Mouse (Mus musculus): ENCODE measurements around the gene Rptor. TPM values are rescaled to one million over a fixed set of nuclear protein-coding genes. Genes with fewer than 3 reads are reported as not detected.

Gene Rptor
- polyA plus RNA-seq, 1 experiment from 2014 or later, result 9.1 TPM

GRCm38 (mm10) chr11:119624401-119624800 is 21.7 kb downstream of the Rptor start:
- Histone ChIP-seq H3K4me2 (replicated peaks; ENCODE audit: low read depth, low read length) (no peak overlapping the region), H3K36me3 (ENCODE audit: insufficient read depth, low read length) (no peaks in the 10 kb centered on the region), H3K27me3 (ENCODE audit: insufficient read depth, low read length) (no peaks in the 10 kb centered on the region), H3K9me3 (ENCODE audit: low read length) (no peaks in the 10 kb centered on the region), H3K4me1 (ENCODE audit: insufficient read depth, low read length) (peaks cover 42% of the 10 kb centered on the region), H3K27ac (ENCODE audit: low read length) (no peak overlapping the region), H3K9ac (replicated peaks; ENCODE audit: low read length) (no peak overlapping the region), H3K4me3 (ENCODE audit: low read length) (no peak overlapping the region)
- ATAC-seq (ENCODE audit: low FRiP score, low TSS enrichment), result no peak
- 45% methylated on average over 4 of the region's 4 CpGs for WGBS

- no peaks in the 10 kb centered on the region for H3K27me3 ChIP-seq (ENCODE audit: insufficient read depth, low read length)
- H3K4me3 ChIP-seq (ENCODE audit: low read length), result no peak overlapping the region
- peaks cover 47% of the 10 kb centered on the region for H3K4me1 ChIP-seq (ENCODE audit: insufficient read depth, low read length)
- H3K9me3 ChIP-seq (ENCODE audit: low read length), result no peaks in the 10 kb centered on the region
- 38% methylated on average over 3 of the region's 3 CpGs for WGBS
- H3K4me2 ChIP-seq (replicated peaks; ENCODE audit: low read depth, low read length), result no peak overlapping the region
- H3K36me3 ChIP-seq (ENCODE audit: insufficient read depth, low read length), result no peaks in the 10 kb centered on the region
- H3K27ac ChIP-seq (ENCODE audit: low read length), result no peak overlapping the region
- no peak overlapping the region for H3K9ac ChIP-seq (replicated peaks; ENCODE audit: low read length)
- ATAC-seq (ENCODE audit: low FRiP score, low TSS enrichment), result no peak
Measured at GRCm38 (mm10) chr11:119624955-119625354, 22.2 kb downstream of the Rptor start.

GRCm38 (mm10) chr11:119625476-119625875 is 22.8 kb downstream of the Rptor start:
- no peak for ATAC-seq (ENCODE audit: low FRiP score, low TSS enrichment)
- no peak overlapping the region for H3K27ac ChIP-seq (ENCODE audit: low read length)
- 0 out of 2 replicates have a peak overlapping the region, but pooled peaks have one; percentile 11 for H3K9ac ChIP-seq (replicated peaks; ENCODE audit: low read length)
- 45% methylated on average over 6 of the region's 6 CpGs for WGBS
- H3K4me1 ChIP-seq (ENCODE audit: insufficient read depth, low read length), result peaks cover 43% of the 10 kb centered on the region
- no peak overlapping the region for H3K4me2 ChIP-seq (replicated peaks; ENCODE audit: low read depth, low read length)
- H3K36me3 ChIP-seq (ENCODE audit: insufficient read depth, low read length), result no peaks in the 10 kb centered on the region
- H3K27me3 ChIP-seq (ENCODE audit: insufficient read depth, low read length), result no peaks in the 10 kb centered on the region
- H3K9me3 ChIP-seq (ENCODE audit: low read length), result no peaks in the 10 kb centered on the region
- H3K4me3 ChIP-seq (ENCODE audit: low read length), result no peak overlapping the region

- Histone ChIP-seq H3K4me3 (ENCODE audit: low read length) (no peak overlapping the region), H3K4me1 (ENCODE audit: insufficient read depth, low read length) (peaks cover 42% of the 10 kb centered on the region), H3K27me3 (ENCODE audit: insufficient read depth, low read length) (no peaks in the 10 kb centered on the region), H3K9me3 (ENCODE audit: low read length) (no peaks in the 10 kb centered on the region), H3K36me3 (ENCODE audit: insufficient read depth, low read length) (no peaks in the 10 kb centered on the region), H3K27ac (ENCODE audit: low read length) (no peak overlapping the region), H3K4me2 (replicated peaks; ENCODE audit: low read depth, low read length) (no peak overlapping the region), H3K9ac (replicated peaks; ENCODE audit: low read length) (no peak overlapping the region)
- 41% methylated on average over 6 of the region's 6 CpGs for WGBS
- no peak for ATAC-seq (ENCODE audit: low FRiP score, low TSS enrichment)
Measured at GRCm38 (mm10) chr11:119625943-119626342, 23.2 kb downstream of the Rptor start.

GRCm38 (mm10) chr11:119627243-119627642 is 24.5 kb downstream of the Rptor start:
- ATAC-seq (ENCODE audit: low FRiP score, low TSS enrichment), result no peak

GRCm38 (mm10) chr11:119629072-119629471 is 26.4 kb downstream of the Rptor start:
- no peak for ATAC-seq (ENCODE audit: low FRiP score, low TSS enrichment)
- H3K27me3 ChIP-seq (ENCODE audit: insufficient read depth, low read length), result no peaks in the 10 kb centered on the region
- H3K4me2 ChIP-seq (replicated peaks; ENCODE audit: low read depth, low read length), result no peak overlapping the region
- H3K9me3 ChIP-seq (ENCODE audit: low read length), result no peaks in the 10 kb centered on the region
- 67% methylated on average over 3 of the region's 3 CpGs for WGBS
- H3K27ac ChIP-seq (ENCODE audit: low read length), result no peak overlapping the region
- H3K36me3 ChIP-seq (ENCODE audit: insufficient read depth, low read length), result no peaks in the 10 kb centered on the region
- no peak overlapping the region for H3K9ac ChIP-seq (replicated peaks; ENCODE audit: low read length)
- no peak overlapping the region for H3K4me3 ChIP-seq (ENCODE audit: low read length)
- peaks cover 36% of the 10 kb centered on the region for H3K4me1 ChIP-seq (ENCODE audit: insufficient read depth, low read length)

More at GRCm38 (mm10) chr11:119627243-119627642, 24.5 kb downstream of the Rptor start:
- 68% methylated on average over 3 of the region's 3 CpGs for WGBS
- H3K9me3 ChIP-seq (ENCODE audit: low read length), result no peaks in the 10 kb centered on the region
- no peak overlapping the region for H3K4me2 ChIP-seq (replicated peaks; ENCODE audit: low read depth, low read length)
- H3K4me1 ChIP-seq (ENCODE audit: insufficient read depth, low read length), result peaks cover 36% of the 10 kb centered on the region
- H3K36me3 ChIP-seq (ENCODE audit: insufficient read depth, low read length), result no peaks in the 10 kb centered on the region
- no peak overlapping the region for H3K9ac ChIP-seq (replicated peaks; ENCODE audit: low read length)
- H3K27me3 ChIP-seq (ENCODE audit: insufficient read depth, low read length), result no peaks in the 10 kb centered on the region
- H3K27ac ChIP-seq (ENCODE audit: low read length), result no peak overlapping the region
- no peak overlapping the region for H3K4me3 ChIP-seq (ENCODE audit: low read length)

- no peak for ATAC-seq (ENCODE audit: low FRiP score, low TSS enrichment)
- Histone ChIP-seq H3K4me3 (ENCODE audit: low read length) (no peak overlapping the region), H3K9me3 (ENCODE audit: low read length) (no peaks in the 10 kb centered on the region)
Measured at GRCm38 (mm10) chr11:119630329-119630728, 27.6 kb downstream of the Rptor start.

GRCm38 (mm10) chr11:119631222-119631870 is 28.6 kb downstream of the Rptor start:
- no peak overlapping the region for H3K4me2 ChIP-seq (replicated peaks; ENCODE audit: low read depth, low read length)
- H3K36me3 ChIP-seq (ENCODE audit: insufficient read depth, low read length), result no peaks in the 10 kb centered on the region
- H3K4me1 ChIP-seq (ENCODE audit: insufficient read depth, low read length), result peaks cover 19% of the 10 kb centered on the region
- WGBS, result 30% methylated on average over 3 of the region's 3 CpGs
- H3K9ac ChIP-seq (replicated peaks; ENCODE audit: low read length), result no peak overlapping the region
- 0 out of 2 replicates have a peak, but pooled peaks have one; percentile 15 for ATAC-seq (ENCODE audit: low FRiP score, low TSS enrichment)
- no peaks in the 10 kb centered on the region for H3K9me3 ChIP-seq (ENCODE audit: low read length)
- H3K27ac ChIP-seq (ENCODE audit: low read length), result no peak overlapping the region
- H3K4me3 ChIP-seq (ENCODE audit: low read length), result no peak overlapping the region
- no peaks in the 10 kb centered on the region for H3K27me3 ChIP-seq (ENCODE audit: insufficient read depth, low read length)

More at GRCm38 (mm10) chr11:119630329-119630728, 27.6 kb downstream of the Rptor start:
- Histone ChIP-seq H3K4me1 (ENCODE audit: insufficient read depth, low read length) (peaks cover 25% of the 10 kb centered on the region), H3K4me2 (replicated peaks; ENCODE audit: low read depth, low read length) (no peak overlapping the region), H3K27ac (ENCODE audit: low read length) (no peak overlapping the region), H3K36me3 (ENCODE audit: insufficient read depth, low read length) (no peaks in the 10 kb centered on the region), H3K9ac (replicated peaks; ENCODE audit: low read length) (no peak overlapping the region), H3K27me3 (ENCODE audit: insufficient read depth, low read length) (no peaks in the 10 kb centered on the region)
- WGBS, result 80% methylated on average over 5 of the region's 5 CpGs

GRCm38 (mm10) chr11:119636371-119636883 is 33.7 kb downstream of the Rptor start:
- peaks cover 12% of the 10 kb centered on the region for H3K4me1 ChIP-seq (ENCODE audit: insufficient read depth, low read length)
- H3K4me3 ChIP-seq (ENCODE audit: low read length), result no peak overlapping the region
- 83% methylated on average over 4 of the region's 4 CpGs for WGBS
- no peak overlapping the region for H3K4me2 ChIP-seq (replicated peaks; ENCODE audit: low read depth, low read length)
- no peak overlapping the region for H3K27ac ChIP-seq (ENCODE audit: low read length)
- H3K36me3 ChIP-seq (ENCODE audit: insufficient read depth, low read length), result no peaks in the 10 kb centered on the region
- no peaks in the 10 kb centered on the region for H3K27me3 ChIP-seq (ENCODE audit: insufficient read depth, low read length)
- no peak overlapping the region for H3K9ac ChIP-seq (replicated peaks; ENCODE audit: low read length)
- no peaks in the 10 kb centered on the region for H3K9me3 ChIP-seq (ENCODE audit: low read length)
- no peak for ATAC-seq (ENCODE audit: low FRiP score, low TSS enrichment)

- peak; percentile 70 for ATAC-seq (ENCODE audit: low FRiP score, low TSS enrichment)
- Histone ChIP-seq H3K9me3 (ENCODE audit: low read length) (no peaks in the 10 kb centered on the region), H3K27me3 (ENCODE audit: insufficient read depth, low read length) (no peaks in the 10 kb centered on the region), H3K4me1 (ENCODE audit: insufficient read depth, low read length) (peaks cover 10% of the 10 kb centered on the region; the same call in 1 of the 2 replicates), H3K27ac (ENCODE audit: low read length) (no peak overlapping the region), H3K4me3 (ENCODE audit: low read length) (no peak overlapping the region), H3K4me2 (replicated peaks; ENCODE audit: low read depth, low read length) (no peak overlapping the region), H3K36me3 (ENCODE audit: insufficient read depth, low read length) (no peaks in the 10 kb centered on the region), H3K9ac (replicated peaks; ENCODE audit: low read length) (no peak overlapping the region)
- WGBS, result 36% methylated on average over 6 of the region's 6 CpGs
Measured at GRCm38 (mm10) chr11:119637519-119637918, 34.8 kb downstream of the Rptor start.
